ENCODE assay signal across 14 mouse cellular contexts in the genomic region with DNA sequence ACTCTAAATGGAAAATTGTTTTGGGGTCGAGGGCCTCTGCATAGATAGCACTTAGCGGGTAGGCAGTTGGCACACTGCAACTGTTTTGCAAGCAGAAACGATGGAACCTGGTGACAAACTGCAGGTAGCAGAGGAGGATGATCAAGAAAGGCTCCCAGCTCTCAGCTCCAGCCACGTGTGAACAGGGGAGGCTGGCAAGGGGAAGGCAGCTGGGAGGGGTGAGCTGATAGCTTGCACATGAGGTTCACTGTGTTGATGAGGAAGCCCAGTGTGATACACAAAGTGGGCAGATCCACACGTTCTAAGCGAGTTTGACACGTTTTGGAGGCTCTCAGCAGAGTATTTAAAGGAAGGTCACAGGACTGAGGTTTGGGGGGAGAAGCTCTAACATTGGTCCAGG. TPM values are rescaled to one million over a fixed set of nuclear protein-coding genes. Genes with fewer than 3 reads are reported as not detected.
A peak's percentile ranks its signal among the peaks of the same experiment; 100 is the strongest.
DNase-seq lines count a peak whose midpoint lies in the region; ATAC-seq and TF ChIP-seq lines count a peak whose summit lies in the region.
"Had no signal": no experiment of that assay in that cellular context is flagged by ENCODE, and none has a peak within 500 bp of the region (broad histone marks: within the 10 kb centered on the region; RNA-seq: fewer than 3 reads in every experiment).

No protein-coding gene starts in this region.

- peak overlapping the region; percentile 53; the same call in 1 of the 2 replicates for H3K9ac ChIP-seq in hindbrain, embryonic 13.5 days
- H3K9ac ChIP-seq in hindbrain, embryonic 14.5 days, result no peak overlapping the region
- H3K9ac ChIP-seq: embryonic facial prominence, embryonic 13.5 days had no signal

- TF ChIP-seq CTCF in testis, adult 2 months (IDR thresholded peaks at IDR 0.05; ENCODE audit: control insufficient read depth, insufficient read depth, insufficient replicate concordance, low read depth, low read length), result no peak

- no peaks in the 10 kb centered on the region for H3K27me3 ChIP-seq in hindbrain, embryonic 13.5 days
- H3K27me3 ChIP-seq in hindbrain, embryonic 14.5 days (ENCODE audit: control insufficient read depth, insufficient read depth, low read length), result no peaks in the 10 kb centered on the region
- H3K27me3 ChIP-seq in testis, adult 2 months (ENCODE audit: control insufficient read depth, insufficient read depth, low read length), result no peaks in the 10 kb centered on the region
- H3K27me3 ChIP-seq: embryonic facial prominence, embryonic 13.5 days had no signal

- DNase-seq in hindbrain, embryonic 14.5 days (ENCODE audit: low spot score), result no peak
- no peak for DNase-seq in testis, postnatal 10 days (ENCODE audit: low spot score)
- peak; percentile 68 for DNase-seq in thymus, postnatal 4 days
- no peak for DNase-seq in adrenal gland, adult 2 months
- no peak for DNase-seq in adrenal gland, postnatal 14 days
- DNase-seq: kidney, postnatal 36 days; retina, postnatal 1 day had no signal

- ATAC-seq in hindbrain, embryonic 13.5 days (ENCODE audit: low FRiP score), result no peak
- ATAC-seq in hindbrain, embryonic 14.5 days (ENCODE audit: low FRiP score), result no peak
- peak; percentile 43 for ATAC-seq in megakaryocyte progenitor cell, adult 5-6 weeks (replicated peaks; ENCODE audit: poor library complexity)
- ATAC-seq: activated CD4-positive, CD25-positive, alpha-beta regulatory T cell, adult 4 months; forebrain, embryonic 14.5 days had no signal

- no peaks in the 10 kb centered on the region for H3K36me3 ChIP-seq in hindbrain, embryonic 13.5 days
- no peaks in the 10 kb centered on the region for H3K36me3 ChIP-seq in hindbrain, embryonic 14.5 days (replicated peaks; ENCODE audit: control insufficient read depth, insufficient read depth)
- no peaks in the 10 kb centered on the region for H3K36me3 ChIP-seq in testis, adult 2 months (ENCODE audit: control insufficient read depth, insufficient read depth, low read length)
- H3K36me3 ChIP-seq: embryonic facial prominence, embryonic 13.5 days had no signal

- H3K4me1 ChIP-seq in hindbrain, embryonic 13.5 days (replicated peaks), result peaks cover 16% of the 10 kb centered on the region
- no peaks in the 10 kb centered on the region for H3K4me1 ChIP-seq in hindbrain, embryonic 14.5 days (replicated peaks; ENCODE audit: control insufficient read depth, insufficient read depth, low read length)
- H3K4me1 ChIP-seq in testis, adult 2 months (ENCODE audit: control insufficient read depth, insufficient read depth, low read length), result no peaks in the 10 kb centered on the region; the same call in 1 of the 2 replicates

- WGBS in hindbrain, embryonic 13.5 days, result 82% methylated on average over 7 of the region's 7 CpGs
- WGBS in hindbrain, embryonic 14.5 days, result 81% methylated on average over 7 of the region's 7 CpGs

- H3K4me3 ChIP-seq in hindbrain, embryonic 13.5 days, result no peak overlapping the region
- no peak overlapping the region for H3K4me3 ChIP-seq in hindbrain, embryonic 14.5 days (replicated peaks; ENCODE audit: low read length)
- H3K4me3 ChIP-seq in testis, adult 2 months (ENCODE audit: control insufficient read depth, low read depth, low read length), result no peak overlapping the region
- H3K4me3 ChIP-seq: embryonic facial prominence, embryonic 13.5 days; hindbrain, embryonic 10.5 days had no signal

- no peaks in the 10 kb centered on the region for H3K9me3 ChIP-seq in hindbrain, embryonic 13.5 days
- H3K9me3 ChIP-seq in hindbrain, embryonic 14.5 days (ENCODE audit: control insufficient read depth, low read length), result no peaks in the 10 kb centered on the region
- H3K9me3 ChIP-seq: embryonic facial prominence, embryonic 13.5 days; hindbrain, embryonic 10.5 days had no signal

- no peak overlapping the region for H3K27ac ChIP-seq in hindbrain, embryonic 13.5 days
- no peak overlapping the region for H3K27ac ChIP-seq in hindbrain, embryonic 14.5 days
- H3K27ac ChIP-seq in testis, adult 2 months (ENCODE audit: control insufficient read depth, insufficient read depth, low read depth, low read length), result 0 out of 2 replicates have a peak overlapping the region, but pooled peaks have one; percentile 2
- H3K27ac ChIP-seq: embryonic facial prominence, embryonic 13.5 days; hindbrain, embryonic 10.5 days had no signal

- no peak for TF ChIP-seq POLR2A in testis, adult 2 months (IDR thresholded peaks at IDR 0.05; ENCODE audit: control insufficient read depth, low read depth, low read length)

- no peak overlapping the region for H3K4me2 ChIP-seq in hindbrain, embryonic 13.5 days
- no peak overlapping the region for H3K4me2 ChIP-seq in hindbrain, embryonic 14.5 days (replicated peaks)
- H3K4me2 ChIP-seq: embryonic facial prominence, embryonic 13.5 days had no signal

RNA-seq across cellular contexts. Expression of gene Ada, which starts 37.6 kb away (rescaled TPM):
- 2.8 and 3.2 TPM in 2 replicates for polyA plus RNA-seq in hindbrain, embryonic 13.5 days (2015; fragmentation: Nextera tagmentation; extraction: Ambion mirVana)
- polyA plus RNA-seq in hindbrain, embryonic 14.5 days (2014; fragmentation: Nextera tagmentation; extraction: Ambion mirVana), result 3.0 and 3.3 TPM in 2 replicates
- 2.9 and 4.8 TPM in 2 replicates for polyA plus RNA-seq in testis, adult 2 months (2012; rRNA removed)
- 13.4 TPM in 2 replicates for total RNA-seq in megakaryocyte progenitor cell, adult 5-6 weeks (2015)
- total RNA-seq in megakaryocyte progenitor cell, adult 5-6 weeks (2017), result 17.5 and 20.2 TPM in 2 replicates
- 1 to 10 TPM; 4.1 to 5.5 TPM for total RNA-seq in adrenal gland, adult 2 months (2021)
- polyA plus RNA-seq in adrenal gland, adult 2 months (2012; rRNA removed), result 0.65 and 0.69 TPM in 2 replicates
- 3.1 and 3.9 TPM in 2 replicates for total RNA-seq in adrenal gland, postnatal 14 days (2021)

RNA-seq across cellular contexts. Expression of gene Pkig, which starts 54.3 kb away (rescaled TPM):
- polyA plus RNA-seq in hindbrain, embryonic 13.5 days (2015; fragmentation: Nextera tagmentation; extraction: Ambion mirVana), result 110 and 119 TPM in 2 replicates
- polyA plus RNA-seq in hindbrain, embryonic 14.5 days (2014; fragmentation: Nextera tagmentation; extraction: Ambion mirVana), result 107 and 117 TPM in 2 replicates
- 319 and 325 TPM in 2 replicates for polyA plus RNA-seq in testis, adult 2 months (2012; rRNA removed)
- 50.8 and 54.4 TPM in 2 replicates for total RNA-seq in megakaryocyte progenitor cell, adult 5-6 weeks (2015)
- 52.9 and 56.3 TPM in 2 replicates for total RNA-seq in megakaryocyte progenitor cell, adult 5-6 weeks (2017)
- 10 to 100 TPM; 37.1 to 49.1 TPM for total RNA-seq in adrenal gland, adult 2 months (2021)
- 146 and 147 TPM in 2 replicates for polyA plus RNA-seq in adrenal gland, adult 2 months (2012; rRNA removed)
- total RNA-seq in adrenal gland, postnatal 14 days (2021), result 44.2 and 46.9 TPM in 2 replicates
